Mouse (Mus musculus): ENCODE measurements around the gene Tgfa. TPM values are rescaled to one million over a fixed set of nuclear protein-coding genes. Genes with fewer than 3 reads are reported as not detected.

The Tgfa gene
- total RNA-seq, 2 experiments from 2014 or later: 0.52 TPM; not detected in 1

- no peak for ATAC-seq (replicated peaks; ENCODE audit: poor library complexity)
These were observed 25.1 kb downstream of the Tgfa start for GRCm38 (mm10) chr6:86220171-86220570.

- no peak for ATAC-seq (replicated peaks; ENCODE audit: poor library complexity)
These were observed 27.4 kb downstream of the Tgfa start for GRCm38 (mm10) chr6:86222381-86222780.

GRCm38 (mm10) chr6:86225604-86226003 lies 30.6 kb downstream of the Tgfa start:
- ATAC-seq (replicated peaks; ENCODE audit: poor library complexity): peak; percentile 52

- peak; percentile 73 for ATAC-seq (replicated peaks; ENCODE audit: poor library complexity)
These were observed 37.3 kb downstream of the Tgfa start for GRCm38 (mm10) chr6:86232367-86232766.

GRCm38 (mm10) chr6:86233512-86234430 lies 38.7 kb downstream of the Tgfa start:
- ATAC-seq (replicated peaks; ENCODE audit: poor library complexity): no peak

- no peak for ATAC-seq (replicated peaks; ENCODE audit: poor library complexity)
These were observed 49.8 kb downstream of the Tgfa start for GRCm38 (mm10) chr6:86244866-86245265.

- no peak for ATAC-seq (replicated peaks; ENCODE audit: poor library complexity)
These were observed 50.9 kb downstream of the Tgfa start for GRCm38 (mm10) chr6:86245965-86246364.

GRCm38 (mm10) chr6:86248562-86248961 lies 53.5 kb downstream of the Tgfa start:
- ATAC-seq (replicated peaks; ENCODE audit: poor library complexity): no peak

GRCm38 (mm10) chr6:86249042-86249441 lies 54.0 kb downstream of the Tgfa start:
- no peak for ATAC-seq (replicated peaks; ENCODE audit: poor library complexity)

- ATAC-seq (replicated peaks; ENCODE audit: poor library complexity): no peak
These were observed 55.2 kb downstream of the Tgfa start for GRCm38 (mm10) chr6:86250236-86250635.

GRCm38 (mm10) chr6:86250830-86251229 lies 55.8 kb downstream of the Tgfa start:
- ATAC-seq (replicated peaks; ENCODE audit: poor library complexity): no peak

- ATAC-seq (replicated peaks; ENCODE audit: poor library complexity): no peak
These were observed 57.4 kb downstream of the Tgfa start for GRCm38 (mm10) chr6:86252176-86253125.

- ATAC-seq (replicated peaks; ENCODE audit: poor library complexity): no peak
These were observed 60.9 kb downstream of the Tgfa start for GRCm38 (mm10) chr6:86255899-86256298.

- no peak for ATAC-seq (replicated peaks; ENCODE audit: poor library complexity)
These were observed 64.2 kb downstream of the Tgfa start for GRCm38 (mm10) chr6:86259242-86259641.

GRCm38 (mm10) chr6:86260322-86261050 lies 65.5 kb downstream of the Tgfa start:
- ATAC-seq (replicated peaks; ENCODE audit: poor library complexity): peak; percentile 55

GRCm38 (mm10) chr6:86266786-86267185 lies 71.8 kb downstream of the Tgfa start:
- peak; percentile 68 for ATAC-seq (replicated peaks; ENCODE audit: poor library complexity)

GRCm38 (mm10) chr6:86270373-86271068 lies 75.5 kb downstream of the Tgfa start:
- no peak for ATAC-seq (replicated peaks; ENCODE audit: poor library complexity)

- ATAC-seq (replicated peaks; ENCODE audit: poor library complexity): no peak
These were observed 76.1 kb downstream of the Tgfa start for GRCm38 (mm10) chr6:86271130-86271529.

- no peak for ATAC-seq (replicated peaks; ENCODE audit: poor library complexity)
These were observed 80.7 kb downstream of the Tgfa start for GRCm38 (mm10) chr6:86275704-86276103.

GRCm38 (mm10) chr6:86276816-86277215 lies 81.8 kb downstream of the Tgfa start:
- no peak for ATAC-seq (replicated peaks; ENCODE audit: poor library complexity)

Measured in megakaryocyte progenitor cell, adult 5-6 weeks (primary cell).